Comparison of ENCODE assay signal across 11 mouse cellular contexts in the genomic region with DNA sequence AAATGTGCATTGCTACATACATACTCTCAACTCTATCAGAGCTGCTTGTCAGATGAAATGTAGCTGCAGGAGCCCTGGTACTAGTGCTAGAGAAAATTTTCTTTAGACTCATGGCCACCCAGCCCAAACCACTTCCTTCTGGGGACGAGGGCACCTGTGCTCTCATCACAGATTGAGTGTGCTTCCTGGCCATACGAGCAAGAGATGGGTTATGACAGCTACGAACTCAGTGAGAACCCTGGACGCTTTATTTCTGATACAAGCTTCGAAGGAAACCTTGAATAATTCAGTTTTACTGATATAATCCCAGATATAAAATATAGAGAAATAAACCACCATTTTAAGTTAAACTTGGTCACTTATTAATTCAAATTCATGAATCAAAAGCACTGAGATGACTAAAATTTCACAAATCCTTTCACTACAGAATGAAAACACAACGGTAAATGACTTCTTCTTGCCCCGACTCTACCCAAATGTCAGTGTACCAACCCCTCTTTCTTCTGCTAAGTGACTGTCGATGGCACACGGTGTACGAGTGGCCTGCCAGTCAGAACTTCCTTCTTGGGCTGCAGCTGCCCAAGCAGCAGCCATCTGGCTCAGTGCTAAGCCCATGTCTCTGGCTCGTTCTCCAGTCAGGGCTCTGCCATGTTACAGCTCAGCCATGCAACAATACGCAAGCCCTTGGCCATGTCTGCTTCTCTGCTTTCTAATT. TPM values are rescaled to one million over a fixed set of nuclear protein-coding genes. Genes with fewer than 3 reads are reported as not detected.
DNase-seq lines count a peak whose midpoint lies in the region; TF ChIP-seq lines count a peak whose summit lies in the region.
"Had no signal": no experiment of that assay in that cellular context is flagged by ENCODE, and none has a peak within 500 bp of the region (broad histone marks: within the 10 kb centered on the region; RNA-seq: fewer than 3 reads in every experiment).

No protein-coding gene starts in this region.

- intact Hi-C loops in gastrocnemius, postnatal 14 days (cut with DNase I; ENCODE audit: low total_unique reads), result no loop called here

- TF ChIP-seq POLR2A in brain, embryonic 14.5 days (IDR thresholded peaks at IDR 0.05; ENCODE audit: borderline replicate concordance, extremely low read depth, insufficient read depth, insufficient read length, poor library complexity, severe bottlenecking), result no peak

- TF ChIP-seq CTCF in brain, embryonic 14.5 days (IDR thresholded peaks at IDR 0.05; ENCODE audit: borderline replicate concordance, extremely low read depth, insufficient read depth, insufficient read length), result no peak

- DNase-seq in layer of hippocampus, adult 11-12 months (ENCODE audit: low spot score), result peak; percentile 37
- DNase-seq in layer of hippocampus, postnatal 25 days (ENCODE audit: extremely low spot score in 1 of 2, low spot score in 1 of 2), result no peak
- DNase-seq in brain, embryonic 14.5 days (ENCODE audit: low read depth), result peak; percentile 22
- peak; percentile 56 to 57 for DNase-seq in cerebellum, adult 18-20 months
- DNase-seq in gastrocnemius, postnatal 14 days, result peak; percentile 46
- no peak for DNase-seq in thymus, postnatal 0 days (ENCODE audit: low spot score)
- DNase-seq in testis, postnatal 14 days (ENCODE audit: low spot score), result no peak
- no peak for DNase-seq in liver
- DNase-seq: adrenal gland, adult 2 months; lung, postnatal 10 days; retina, postnatal 1 day had no signal

RNA-seq across cellular contexts. Expression of a gene that starts 49.2 kb away (rescaled TPM):
- 10 to 100 TPM; 26.3 to 27.9 TPM for total RNA-seq in layer of hippocampus, postnatal 25 days (2021)
- polyA plus RNA-seq in brain, embryonic 14.5 days (2012; rRNA removed), result 18.0 and 24.1 TPM in 2 replicates
- 10 to 100 TPM; 12.8 to 13.8 TPM for total RNA-seq in gastrocnemius, postnatal 14 days (2021)
- polyA plus RNA-seq in thymus, postnatal 0 days (2015; fragmentation: Nextera tagmentation; extraction: Ambion mirVana), result 25.8 and 27.9 TPM in 2 replicates

Comparison
In these comparisons a context has a peak if more than half of its experiments do, and no peak if none do; other contexts are left out.
1. DNase-seq: peak in layer of hippocampus, adult 11-12 months (single experiment), brain, embryonic 14.5 days (single experiment), cerebellum, adult 18-20 months (2 of 2) and gastrocnemius, postnatal 14 days (single experiment); none in layer of hippocampus, postnatal 25 days (0 of 2), thymus, postnatal 0 days (single experiment), testis, postnatal 14 days (single experiment) and liver (single experiment).